Mouse (Mus musculus) heart, adult 11 months (tissue): ENCODE measurements around the gene Rhbdd1.

ENCODE experiments used
- DNase-seq: peaks from one replicate; pipeline ENCODE4 v3.0.0; 2022

Gene Rhbdd1

GRCm38 (mm10) chr1:82371636-82372428, 55.6 kb downstream of the Rhbdd1 start:
- no peak for DNase-seq

GRCm38 (mm10) chr1:82373924-82374323, 57.7 kb downstream of the Rhbdd1 start:
- no peak for DNase-seq

- no peak for DNase-seq
Observed at GRCm38 (mm10) chr1:82374831-82375358, 58.6 kb downstream of the Rhbdd1 start.

- no peak for DNase-seq
Observed at GRCm38 (mm10) chr1:82375452-82375851, 59.2 kb downstream of the Rhbdd1 start.

GRCm38 (mm10) chr1:82381946-82382345, 65.7 kb downstream of the Rhbdd1 start:
- no peak for DNase-seq

- DNase-seq: no peak
Observed at GRCm38 (mm10) chr1:82384106-82384505, 67.9 kb downstream of the Rhbdd1 start.

- DNase-seq: no peak
Observed at GRCm38 (mm10) chr1:82385054-82385453, 68.8 kb downstream of the Rhbdd1 start.

- DNase-seq: no peak
Observed at GRCm38 (mm10) chr1:82385827-82386230, 69.6 kb downstream of the Rhbdd1 start.

- no peak for DNase-seq
Observed at GRCm38 (mm10) chr1:82386814-82387771, 70.8 kb downstream of the Rhbdd1 start.

GRCm38 (mm10) chr1:82389371-82389770, 73.1 kb downstream of the Rhbdd1 start:
- no peak for DNase-seq

GRCm38 (mm10) chr1:82395371-82395770, 79.1 kb downstream of the Rhbdd1 start:
- peak; percentile 12 for DNase-seq

- DNase-seq: peak; percentile 66
Observed at GRCm38 (mm10) chr1:82407786-82408185, 91.5 kb downstream of the Rhbdd1 start.

GRCm38 (mm10) chr1:82409271-82409670, 93.0 kb downstream of the Rhbdd1 start:
- DNase-seq: peak; percentile 81

GRCm38 (mm10) chr1:82410548-82410947, 94.3 kb downstream of the Rhbdd1 start:
- DNase-seq: peak; percentile 65

GRCm38 (mm10) chr1:82411521-82411920, 95.3 kb downstream of the Rhbdd1 start:
- DNase-seq: peak; percentile 61

- DNase-seq: peak; percentile 86
Observed at GRCm38 (mm10) chr1:82412085-82412484, 95.8 kb downstream of the Rhbdd1 start.

GRCm38 (mm10) chr1:82414434-82415045, 98.3 kb downstream of the Rhbdd1 start:
- peak; percentile 56 for DNase-seq

- DNase-seq: peak; percentile 58
Observed at GRCm38 (mm10) chr1:82415641-82416040, 99.4 kb downstream of the Rhbdd1 start.

- no peak for DNase-seq
Observed at GRCm38 (mm10) chr1:82427729-82428128, 111.5 kb downstream of the Rhbdd1 start.

GRCm38 (mm10) chr1:82429061-82429460, 112.8 kb downstream of the Rhbdd1 start:
- no peak for DNase-seq

GRCm38 (mm10) chr1:82432919-82433648, 116.8 kb downstream of the Rhbdd1 start:
- no peak for DNase-seq

GRCm38 (mm10) chr1:82433649-82434005, 117.4 kb downstream of the Rhbdd1 start:
- no peak for DNase-seq
